Mouse (Mus musculus) forebrain, embryonic 14.5 days (tissue): ENCODE measurements around the gene Abat. TPM values are rescaled to one million over a fixed set of nuclear protein-coding genes. Genes with fewer than 3 reads are reported as not detected.

Experiments used
- ATAC-seq: fragments of 200-750 bp; cut with Nextera tagmentation; 2 replicates; pipeline ENCODE4 v1.8.0; 2017; ENCODE audit warnings: mild to moderate bottlenecking, moderate library complexity
- DNase-seq: peaks from one replicate; pipeline ENCODE4 v3.0.0-alpha.2; 2015; ENCODE audit warnings: low spot score
- H3K27ac ChIP-seq: fragments of 300-500 bp; sonication (generic); 2 replicates; pipeline ENCODE4 v1.5.1; 2014; ENCODE audit warnings: low read depth, mild to moderate bottlenecking, control low read depth, low read length, moderate library complexity
- H3K27me3 ChIP-seq: fragments of 300-500 bp; sonication (generic); replicated peaks from 2 replicates; pipeline ENCODE4 v1.6.1; 2014; ENCODE audit warnings: low read length, control low read depth, mixed read lengths; ENCODE audit not compliant: control insufficient read depth, insufficient read depth
- H3K36me3 ChIP-seq: fragments of 300-500 bp; sonication (generic); 2 replicates; pipeline ENCODE4 v1.6.1; 2014; ENCODE audit warnings: low read length, control low read depth; ENCODE audit not compliant: control insufficient read depth, insufficient read depth
- H3K4me1 ChIP-seq: fragments of 300-500 bp; sonication (generic); 2 replicates; pipeline ENCODE4 v1.6.1; 2014; ENCODE audit warnings: antibody characterized with exemption, low read length, control low read depth; ENCODE audit not compliant: control insufficient read depth, insufficient read depth
- H3K4me2 ChIP-seq: fragments of 300-500 bp; sonication (generic); 2 replicates; pipeline ENCODE4 v1.6.1; 2014; ENCODE audit warnings: mild to moderate bottlenecking, control low read depth, low read length
- H3K4me3 ChIP-seq: fragments of 300-500 bp; sonication (generic); 2 replicates; pipeline ENCODE4 v1.5.1; 2014; ENCODE audit warnings: low read depth, low read length, control low read depth
- H3K9ac ChIP-seq: fragments of 300-500 bp; sonication (generic); 2 replicates; pipeline ENCODE4 v1.6.1; 2014; ENCODE audit warnings: mild to moderate bottlenecking, low read length, control low read depth, moderate library complexity
- H3K9me3 ChIP-seq: fragments of 300-500 bp; sonication (generic); replicated peaks from 2 replicates; pipeline ENCODE4 v1.6.1; 2016; ENCODE audit warnings: low read length, control low read depth, mixed read lengths; ENCODE audit not compliant: control insufficient read depth
- WGBS: fragments of 180-500 bp; shearing (Covaris S2); extraction: QIAGEN DNeasy Blood & Tissue Kit; methylation state at CpG from one replicate; pipeline ENCODE4 v1.1.7; 2014; 5-methylcytosine and 5-hydroxymethylcytosine counted together
- polyA plus RNA-seq: library from polyadenylated mRNA; unstranded; fragments of >200 nt; fragmentation: Nextera tagmentation; extraction: Ambion mirVana; gene quantifications from 2 replicates; pipeline ENCODE4 v1.2.1, GENCODE M21; 2014

Abat gene
- polyA plus RNA-seq, 1 experiment from 2014 or later = 34.9 TPM

- ATAC-seq (peak; percentile 69; the same call in 1 of the 2 replicates), DNase-seq (peak; percentile 89)
- Histone ChIP-seq H3K4me2 (no peak overlapping the region), H3K4me3 (no peak overlapping the region), H3K4me1 (no peaks in the 10 kb centered on the region), H3K9ac (no peak overlapping the region), H3K9me3 (no peaks in the 10 kb centered on the region), H3K36me3 (no peaks in the 10 kb centered on the region), H3K27ac (no peak overlapping the region), H3K27me3 (no peaks in the 10 kb centered on the region)
- 44% methylated on average over 4 of the region's 4 CpGs for WGBS
Observed at GRCm38 (mm10) chr16:8595411-8595810, 82.2 kb downstream of the Abat start.

- Histone ChIP-seq H3K27me3 (no peaks in the 10 kb centered on the region), H3K27ac (no peak overlapping the region), H3K9ac (no peak overlapping the region), H3K9me3 (no peaks in the 10 kb centered on the region), H3K4me1 (no peaks in the 10 kb centered on the region), H3K36me3 (no peaks in the 10 kb centered on the region), H3K4me3 (no peak overlapping the region), H3K4me2 (no peak overlapping the region)
- DNase-seq = no peak
- 69% methylated on average over 4 of the region's 4 CpGs for WGBS
- no peak for ATAC-seq
Observed at GRCm38 (mm10) chr16:8596336-8596735, 83.1 kb downstream of the Abat start.

GRCm38 (mm10) chr16:8597516-8597915 is 84.3 kb downstream of the Abat start:
- DNase-seq = no peak
- 90% methylated on average over 5 of the region's 5 CpGs for WGBS

GRCm38 (mm10) chr16:8603789-8604188 is 90.6 kb downstream of the Abat start:
- 90% methylated on average over 3 of the region's 3 CpGs for WGBS
- H3K4me3 ChIP-seq = no peak overlapping the region
- H3K27me3 ChIP-seq = no peaks in the 10 kb centered on the region
- no peaks in the 10 kb centered on the region for H3K9me3 ChIP-seq
- H3K9ac ChIP-seq = no peak overlapping the region
- H3K36me3 ChIP-seq = 0 out of 2 replicates have a peak, but pooled peaks cover 3% of the 10 kb centered on the region
- no peak for ATAC-seq
- H3K4me2 ChIP-seq = no peak overlapping the region
- H3K4me1 ChIP-seq = no peaks in the 10 kb centered on the region
- H3K27ac ChIP-seq = no peak overlapping the region
- no peak for DNase-seq

More at GRCm38 (mm10) chr16:8597516-8597915, 84.3 kb downstream of the Abat start:
- Histone ChIP-seq H3K27me3 (no peaks in the 10 kb centered on the region), H3K9me3 (no peaks in the 10 kb centered on the region), H3K4me1 (no peaks in the 10 kb centered on the region), H3K9ac (no peak overlapping the region), H3K36me3 (no peaks in the 10 kb centered on the region), H3K4me3 (no peak overlapping the region), H3K27ac (no peak overlapping the region), H3K4me2 (no peak overlapping the region)
- ATAC-seq = no peak

- Histone ChIP-seq H3K4me1 (no peaks in the 10 kb centered on the region), H3K27me3 (no peaks in the 10 kb centered on the region), H3K4me2 (no peak overlapping the region), H3K9me3 (no peaks in the 10 kb centered on the region), H3K9ac (no peak overlapping the region), H3K36me3 (peaks cover 13% of the 10 kb centered on the region; the same call in 1 of the 2 replicates), H3K4me3 (no peak overlapping the region), H3K27ac (no peak overlapping the region)
- 83% methylated on average over 3 of the region's 3 CpGs for WGBS
- DNase-seq (no peak), ATAC-seq (no peak)
Observed at GRCm38 (mm10) chr16:8610397-8610796, 97.2 kb downstream of the Abat start.

GRCm38 (mm10) chr16:8612214-8613005 is 99.2 kb downstream of the Abat start:
- H3K36me3 ChIP-seq = peaks cover 11% of the 10 kb centered on the region; the same call in 1 of the 2 replicates
- no peaks in the 10 kb centered on the region for H3K4me1 ChIP-seq
- H3K27ac ChIP-seq = no peak overlapping the region
- H3K9me3 ChIP-seq = no peaks in the 10 kb centered on the region
- no peak overlapping the region for H3K4me2 ChIP-seq
- H3K4me3 ChIP-seq = no peak overlapping the region
- no peak for ATAC-seq
- DNase-seq = no peak
- no peaks in the 10 kb centered on the region for H3K27me3 ChIP-seq
- 88% methylated on average over 8 of the region's 8 CpGs for WGBS
- H3K9ac ChIP-seq = no peak overlapping the region

- DNase-seq (no peak), ATAC-seq (no peak)
- Histone ChIP-seq H3K36me3 (peaks cover 11% of the 10 kb centered on the region; the same call in 1 of the 2 replicates), H3K9me3 (no peaks in the 10 kb centered on the region), H3K4me3 (no peak overlapping the region), H3K4me1 (no peaks in the 10 kb centered on the region), H3K4me2 (no peak overlapping the region), H3K9ac (no peak overlapping the region), H3K27me3 (no peaks in the 10 kb centered on the region), H3K27ac (no peak overlapping the region)
- 85% methylated on average over 4 of the region's 4 CpGs for WGBS
Observed at GRCm38 (mm10) chr16:8613039-8613438, 99.8 kb downstream of the Abat start.

GRCm38 (mm10) chr16:8613447-8613846 is 100.2 kb downstream of the Abat start:
- no peak overlapping the region for H3K27ac ChIP-seq
- no peaks in the 10 kb centered on the region for H3K9me3 ChIP-seq
- DNase-seq = no peak
- no peak overlapping the region for H3K4me2 ChIP-seq
- no peak for ATAC-seq
- H3K27me3 ChIP-seq = no peaks in the 10 kb centered on the region
- H3K9ac ChIP-seq = no peak overlapping the region
- no peaks in the 10 kb centered on the region for H3K4me1 ChIP-seq
- H3K4me3 ChIP-seq = no peak overlapping the region
- 87% methylated on average over 3 of the region's 3 CpGs for WGBS
- H3K36me3 ChIP-seq = peaks cover 13% of the 10 kb centered on the region; the same call in 1 of the 2 replicates

GRCm38 (mm10) chr16:8619659-8620314 is 106.6 kb downstream of the Abat start:
- H3K4me3 ChIP-seq = no peak overlapping the region
- H3K27me3 ChIP-seq = no peaks in the 10 kb centered on the region
- no peaks in the 10 kb centered on the region for H3K9me3 ChIP-seq
- no peaks in the 10 kb centered on the region for H3K4me1 ChIP-seq
- 0 out of 2 replicates have a peak, but pooled peaks cover 3% of the 10 kb centered on the region for H3K36me3 ChIP-seq
- no peak overlapping the region for H3K4me2 ChIP-seq
- no peak overlapping the region for H3K9ac ChIP-seq
- no peak overlapping the region for H3K27ac ChIP-seq
- DNase-seq (no peak), ATAC-seq (no peak)
- 66% methylated on average over 10 of the region's 10 CpGs for WGBS
